Mouse (Mus musculus) hindbrain, embryonic 11.5 days (tissue): ENCODE results near the gene Rnf2. TPM values are rescaled to one million over a fixed set of nuclear protein-coding genes. Genes with fewer than 3 reads are reported as not detected.
"Not testable (repeated sequence)": the region's sequence is repeated elsewhere in the genome, so short reads cannot be mapped to it uniquely, and the experiment has no call there.

Source experiments
- ATAC-seq: fragments of 200-750 bp; cut with Nextera tagmentation; 2 replicates; pipeline ENCODE4 v1.8.0; 2017; ENCODE audit warnings: mild to moderate bottlenecking, moderate TSS enrichment, moderate library complexity; ENCODE audit not compliant: low FRiP score
- DNase-seq: peaks from one replicate; pipeline ENCODE4 v3.0.0-alpha.2; 2015; ENCODE audit warnings: low spot score
- H3K27ac ChIP-seq: fragments of 300-500 bp; sonication (generic); 2 replicates; pipeline ENCODE4 v1.5.1; 2014; ENCODE audit warnings: mild to moderate bottlenecking, low read depth, low read length
- H3K27me3 ChIP-seq: fragments of 300-500 bp; sonication (generic); 2 replicates; pipeline ENCODE4 v1.6.1; 2014; ENCODE audit warnings: mild to moderate bottlenecking, low read length, moderate library complexity, mixed read lengths; ENCODE audit not compliant: control insufficient read depth, insufficient read depth
- H3K36me3 ChIP-seq: fragments of 300-500 bp; sonication (generic); 2 replicates; pipeline ENCODE4 v1.6.1; 2014; ENCODE audit warnings: mild to moderate bottlenecking, low read length, moderate library complexity, mixed read lengths; ENCODE audit not compliant: control insufficient read depth, insufficient read depth
- H3K4me1 ChIP-seq: fragments of 300-500 bp; sonication (generic); replicated peaks from 2 replicates; pipeline ENCODE4 v1.6.1; 2014; ENCODE audit warnings: low read length, mixed read lengths; ENCODE audit not compliant: control insufficient read depth, insufficient read depth
- H3K4me2 ChIP-seq: fragments of 300-500 bp; sonication (generic); replicated peaks from 2 replicates; pipeline ENCODE4 v1.6.1; 2014; ENCODE audit warnings: mild to moderate bottlenecking, low read depth, low read length
- H3K4me3 ChIP-seq: fragments of 300-500 bp; sonication (generic); 2 replicates; pipeline ENCODE4 v1.5.1; 2014; ENCODE audit warnings: low read depth, low read length
- H3K9ac ChIP-seq: fragments of 300-500 bp; sonication (generic); 2 replicates; pipeline ENCODE4 v1.6.1; 2014; ENCODE audit warnings: low read depth, low read length
- H3K9me3 ChIP-seq: fragments of 300-500 bp; sonication (generic); 2 replicates; pipeline ENCODE4 v1.6.1; 2016; ENCODE audit warnings: low read length; ENCODE audit not compliant: control insufficient read depth
- WGBS: fragments of 180-500 bp; shearing (Covaris S2); extraction: QIAGEN DNeasy Blood & Tissue Kit; methylation state at CpG from one replicate; pipeline ENCODE4 v1.1.7; 2014; 5-methylcytosine and 5-hydroxymethylcytosine counted together
- polyA plus RNA-seq: library from polyadenylated mRNA; unstranded; fragments of >200 nt; fragmentation: Nextera tagmentation; extraction: Ambion mirVana; gene quantifications from 2 replicates; pipeline ENCODE4 v1.2.1, GENCODE M21; 2014

The Rnf2 gene
- polyA plus RNA-seq, 1 experiment from 2014 or later: 149 TPM

DNA sequence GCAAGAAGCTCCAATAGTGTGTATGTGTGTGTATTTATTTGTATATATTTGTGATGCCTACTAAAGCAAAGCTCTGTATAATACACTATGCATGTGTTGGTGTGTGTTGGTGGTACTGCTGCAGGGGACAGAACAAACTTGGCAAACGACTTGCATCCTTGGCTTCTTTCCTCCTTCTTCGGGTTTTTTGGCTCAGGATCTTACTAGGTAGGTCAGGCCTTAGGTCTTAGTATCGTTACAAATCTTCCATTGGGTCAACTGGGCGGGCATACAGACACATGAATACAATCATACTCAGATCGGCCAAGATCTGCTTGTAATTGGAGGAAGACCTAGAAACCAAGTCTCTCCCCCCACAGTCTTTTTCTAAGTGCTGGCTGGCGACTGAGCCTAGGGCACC, 6.0 kb downstream of the Rnf2 start:
- Histone ChIP-seq H3K9ac (no peak overlapping the region), H3K4me2 (no peak overlapping the region), H3K27me3 (no peaks in the 10 kb centered on the region), H3K4me1 (no peaks in the 10 kb centered on the region), H3K4me3 (no peak overlapping the region), H3K36me3 (no peaks in the 10 kb centered on the region), H3K27ac (no peak overlapping the region), H3K9me3 (no peaks in the 10 kb centered on the region)
- ATAC-seq (no peak), DNase-seq (no peak)
- WGBS: 88% methylated on average over 6 of the region's 6 CpGs

DNA sequence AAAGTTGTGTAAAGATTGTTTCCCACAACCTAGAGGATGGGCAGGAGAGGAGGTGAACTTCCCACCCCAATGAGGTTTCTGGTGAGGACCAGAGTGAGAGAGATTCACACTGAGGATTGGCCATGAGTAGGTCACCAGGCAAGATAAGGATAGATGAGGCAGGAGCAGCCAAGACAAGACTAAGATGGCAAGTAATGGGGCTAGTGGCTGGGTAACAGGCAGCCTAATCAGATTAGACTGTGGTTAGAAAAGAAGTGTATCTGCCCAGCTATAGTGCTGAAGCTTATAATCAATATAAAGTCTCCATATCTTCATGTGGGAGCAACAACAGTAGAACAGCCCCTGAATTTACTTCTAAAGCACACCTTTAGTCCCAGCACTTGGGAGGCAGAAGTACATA, 6.9 kb downstream of the Rnf2 start:
- no peak for DNase-seq
- no peak for ATAC-seq
- no peak overlapping the region for H3K9ac ChIP-seq
- H3K36me3 ChIP-seq: no peaks in the 10 kb centered on the region
- H3K4me3 ChIP-seq: no peak overlapping the region
- H3K27ac ChIP-seq: no peak overlapping the region
- no peak overlapping the region for H3K4me2 ChIP-seq
- H3K9me3 ChIP-seq: no peaks in the 10 kb centered on the region
- H3K4me1 ChIP-seq: no peaks in the 10 kb centered on the region
- H3K27me3 ChIP-seq: no peaks in the 10 kb centered on the region

DNA sequence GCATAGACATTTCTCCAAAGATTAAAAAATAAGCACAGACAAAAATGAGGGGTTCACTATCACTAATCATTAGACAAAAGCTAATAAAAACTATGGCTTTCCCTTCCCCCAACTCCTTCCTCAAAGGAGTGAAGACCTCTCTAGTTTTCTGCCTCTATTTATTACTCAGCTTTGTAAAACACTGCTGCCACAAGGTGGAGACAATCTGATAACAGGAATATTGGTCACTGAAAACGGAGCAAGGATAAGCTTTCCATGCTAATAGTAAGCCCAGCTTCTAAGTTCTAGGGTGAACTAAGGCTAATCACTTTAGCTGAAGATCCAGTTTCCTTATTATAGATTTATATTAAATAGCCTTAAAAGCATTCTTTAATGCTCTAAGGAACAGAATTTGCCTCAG, 8.3 kb downstream of the Rnf2 start:
- no peaks in the 10 kb centered on the region for H3K27me3 ChIP-seq
- DNase-seq: no peak
- no peak for ATAC-seq
- no peaks in the 10 kb centered on the region for H3K4me1 ChIP-seq
- H3K27ac ChIP-seq: no peak overlapping the region
- H3K36me3 ChIP-seq: no peaks in the 10 kb centered on the region
- H3K9me3 ChIP-seq: no peaks in the 10 kb centered on the region
- no peak overlapping the region for H3K4me3 ChIP-seq
- no peak overlapping the region for H3K9ac ChIP-seq
- no peak overlapping the region for H3K4me2 ChIP-seq
- WGBS: 67% methylated on average over 1 of the region's 1 CpGs

DNA sequence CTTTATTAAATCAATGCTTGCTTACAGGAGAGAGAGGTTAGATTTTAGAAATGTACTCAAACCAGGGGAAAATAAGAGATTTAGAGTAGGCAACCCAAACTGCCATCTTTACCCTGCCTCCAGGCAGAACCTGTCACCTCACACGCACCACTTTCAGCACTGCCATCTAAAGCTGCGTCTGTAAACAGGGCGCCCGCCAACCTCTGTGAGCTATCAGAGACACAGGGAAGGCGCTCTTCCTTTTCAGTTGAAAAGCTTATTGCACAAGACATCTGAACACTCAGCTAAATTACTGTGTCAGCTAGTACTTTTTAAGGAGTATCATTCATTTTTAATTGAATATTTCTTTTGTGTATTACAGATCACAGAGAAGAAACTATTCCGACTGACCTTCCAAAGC, 10.9 kb downstream of the Rnf2 start:
- H3K4me2 ChIP-seq: no peak overlapping the region
- H3K4me1 ChIP-seq: no peaks in the 10 kb centered on the region
- H3K9me3 ChIP-seq: no peaks in the 10 kb centered on the region
- WGBS: 86% methylated on average over 6 of the region's 6 CpGs
- no peak overlapping the region for H3K27ac ChIP-seq
- no peak for ATAC-seq
- H3K9ac ChIP-seq: no peak overlapping the region
- no peak overlapping the region for H3K4me3 ChIP-seq
- no peak for DNase-seq
- no peaks in the 10 kb centered on the region for H3K27me3 ChIP-seq
- H3K36me3 ChIP-seq: no peaks in the 10 kb centered on the region

DNA sequence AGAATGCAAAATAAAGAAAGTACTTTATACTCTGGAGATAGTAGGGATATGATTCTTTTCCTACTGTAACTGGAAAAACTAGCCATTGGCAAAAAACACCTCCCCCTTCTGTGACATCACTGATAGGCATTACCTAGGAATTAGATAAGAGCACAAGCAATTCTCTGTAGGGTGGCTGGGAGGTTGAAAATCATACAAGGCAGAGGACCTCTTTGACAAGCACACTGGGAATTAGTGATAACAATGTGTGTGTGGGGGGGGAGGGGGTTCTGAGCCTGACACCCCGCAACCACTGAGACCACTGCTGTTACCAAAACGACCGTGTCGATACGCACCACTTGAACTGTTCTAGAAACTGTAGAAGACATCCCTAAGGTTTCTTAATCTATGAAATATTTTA, 16.0 kb downstream of the Rnf2 start:
- no peak for DNase-seq
- WGBS: 83% methylated on average over 5 of the region's 5 CpGs
- Histone ChIP-seq H3K4me1 (no peaks in the 10 kb centered on the region), H3K27ac (no peak overlapping the region), H3K27me3 (no peaks in the 10 kb centered on the region), H3K36me3 (no peaks in the 10 kb centered on the region), H3K9me3 (no peaks in the 10 kb centered on the region), H3K9ac (no peak overlapping the region), H3K4me3 (no peak overlapping the region), H3K4me2 (no peak overlapping the region)
- ATAC-seq: no peak

DNA sequence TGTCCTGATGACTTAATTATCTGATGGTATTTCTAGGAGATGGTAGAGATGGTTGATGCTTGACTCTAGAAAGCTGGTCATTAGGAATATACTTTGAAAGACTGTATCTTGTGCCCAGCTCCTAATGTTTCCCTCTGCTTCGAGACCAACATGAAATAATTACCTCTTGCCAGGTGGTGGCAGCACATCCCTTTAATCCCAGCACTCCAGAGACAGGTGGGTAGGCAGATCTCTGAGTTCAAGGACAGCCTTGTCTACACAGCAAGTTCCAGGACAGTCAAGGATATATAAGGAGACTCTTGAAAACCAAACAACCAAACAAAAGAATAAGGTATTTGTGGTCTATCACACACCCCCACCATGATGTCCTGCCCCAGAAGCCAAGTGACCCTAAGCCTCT, 17.2 kb downstream of the Rnf2 start:
- H3K4me2 ChIP-seq: no peak overlapping the region
- ATAC-seq: no peak
- no peaks in the 10 kb centered on the region for H3K36me3 ChIP-seq
- no peak overlapping the region for H3K9ac ChIP-seq
- no peak overlapping the region for H3K27ac ChIP-seq
- no peaks in the 10 kb centered on the region for H3K9me3 ChIP-seq
- H3K27me3 ChIP-seq: no peaks in the 10 kb centered on the region
- no peak for DNase-seq
- H3K4me3 ChIP-seq: no peak overlapping the region
- H3K4me1 ChIP-seq: no peaks in the 10 kb centered on the region
- WGBS: 56% methylated on average over 1 of the region's 1 CpGs

DNA sequence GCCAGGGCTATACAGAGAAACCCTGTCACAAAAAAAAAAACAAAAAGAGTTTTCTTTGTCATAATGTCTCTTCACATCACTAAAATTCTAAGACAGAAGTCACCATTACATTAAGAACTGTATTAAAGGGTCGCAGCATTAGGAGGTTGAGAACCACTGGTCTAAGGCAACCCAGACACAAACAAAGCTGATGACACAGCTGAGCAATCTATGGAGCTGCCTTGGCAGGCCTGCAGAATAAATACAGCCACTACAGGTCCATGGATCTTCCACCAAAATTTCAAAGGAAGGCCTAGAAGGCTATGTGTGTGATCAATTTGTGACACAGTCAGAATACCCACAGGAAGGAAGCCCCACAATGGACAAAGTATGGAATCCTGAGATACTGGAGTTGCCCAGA, 18.3 kb downstream of the Rnf2 start:
- no peaks in the 10 kb centered on the region for H3K27me3 ChIP-seq
- no peak overlapping the region for H3K4me2 ChIP-seq
- DNase-seq (no peak), ATAC-seq (no peak)
- no peak overlapping the region for H3K9ac ChIP-seq
- H3K4me3 ChIP-seq: no peak overlapping the region
- 93% methylated on average over 1 of the region's 1 CpGs for WGBS
- no peaks in the 10 kb centered on the region for H3K36me3 ChIP-seq
- H3K4me1 ChIP-seq: no peaks in the 10 kb centered on the region
- no peaks in the 10 kb centered on the region for H3K9me3 ChIP-seq
- no peak overlapping the region for H3K27ac ChIP-seq

DNA sequence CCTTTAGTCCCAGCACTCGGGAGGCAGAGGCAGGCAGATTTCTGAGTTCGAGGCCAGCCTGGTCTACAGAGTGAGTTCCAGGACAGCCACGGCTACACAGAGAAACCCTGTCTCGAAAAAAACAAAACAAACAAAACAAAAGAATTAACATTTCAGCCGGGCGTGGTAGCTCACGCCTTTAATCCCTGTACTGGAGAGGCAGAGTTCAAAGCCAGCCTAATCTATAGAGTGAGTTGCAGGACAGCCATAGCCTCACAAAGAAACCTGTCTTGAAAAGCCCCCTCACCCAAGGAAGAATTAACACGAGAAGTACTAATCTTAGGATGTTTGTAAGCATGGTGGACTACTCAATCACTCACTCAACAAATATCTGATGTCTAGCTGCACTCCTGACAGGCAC, 28.4 kb downstream of the Rnf2 start:
- not testable (repeated sequence) for H3K9ac ChIP-seq, H3K27ac ChIP-seq, H3K4me2 ChIP-seq, H3K27me3 ChIP-seq, H3K4me3 ChIP-seq, ATAC-seq, H3K4me1 ChIP-seq, DNase-seq, H3K9me3 ChIP-seq
- H3K36me3 ChIP-seq: 0 out of 2 replicates have a peak, but pooled peaks cover 10% of the 10 kb centered on the region
- 93% methylated on average over 8 of the region's 8 CpGs for WGBS

DNA sequence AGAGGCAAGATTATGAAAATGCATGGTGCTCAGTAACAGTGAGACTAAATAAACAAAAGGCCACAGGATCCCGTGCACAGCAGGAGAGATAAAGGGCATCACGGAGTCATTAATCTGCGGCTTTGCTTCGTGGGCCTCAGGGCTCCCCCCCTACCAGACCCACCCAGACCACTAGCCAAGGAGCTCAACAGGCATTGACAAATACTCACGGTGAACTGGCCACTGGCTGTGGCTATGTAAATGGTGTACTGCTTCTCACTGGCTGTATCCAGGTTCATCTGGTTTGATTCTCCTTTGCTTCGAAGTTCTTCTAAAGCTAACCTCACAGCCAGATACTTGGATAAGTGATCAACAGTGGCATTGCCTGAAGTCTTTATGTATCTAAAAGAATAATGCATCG, 29.3 kb downstream of the Rnf2 start:
- Histone ChIP-seq H3K4me3 (no peak overlapping the region), H3K27me3 (no peaks in the 10 kb centered on the region), H3K4me2 (no peak overlapping the region), H3K36me3 (0 out of 2 replicates have a peak, but pooled peaks cover 8% of the 10 kb centered on the region), H3K9me3 (no peaks in the 10 kb centered on the region), H3K4me1 (no peaks in the 10 kb centered on the region), H3K9ac (no peak overlapping the region), H3K27ac (no peak overlapping the region)
- WGBS: 48% methylated on average over 7 of the region's 7 CpGs
- DNase-seq: no peak
- ATAC-seq: peak; percentile 33; the same call in 1 of the 2 replicates
